In genomic region chr9:115658477-115658876, GRCm38 (mm10) we compare ENCODE assay signal across 30 mouse cellular contexts.
DNase-seq lines count a peak whose midpoint lies in the region; ATAC-seq and TF ChIP-seq lines count a peak whose summit lies in the region.
"Had no signal": no experiment of that assay in that cellular context is flagged by ENCODE, and none has a peak within 500 bp of the region (broad histone marks: within the 10 kb centered on the region; RNA-seq: fewer than 3 reads in every experiment).

No protein-coding gene starts in this region.

- H3K36me3 ChIP-seq in stomach, embryonic 14.5 days (ENCODE audit: control insufficient read depth, insufficient read depth, low read length), result no peaks in the 10 kb centered on the region
- no peaks in the 10 kb centered on the region for H3K36me3 ChIP-seq in stomach, postnatal 0 days (ENCODE audit: control insufficient read depth, insufficient read depth, low read length)
- no peaks in the 10 kb centered on the region for H3K36me3 ChIP-seq in kidney, adult 2 months (ENCODE audit: control insufficient read depth, insufficient read depth, low read length)
- H3K36me3 ChIP-seq: embryonic facial prominence, embryonic 10.5 days; embryonic facial prominence, embryonic 13.5 days; G1E; heart, embryonic 12.5 days; heart, embryonic 15.5 days; hindbrain, embryonic 10.5 days had no signal

- no peak overlapping the region for H3K4me2 ChIP-seq in stomach, embryonic 14.5 days (replicated peaks; ENCODE audit: low read depth, low read length)
- H3K4me2 ChIP-seq in stomach, postnatal 0 days (replicated peaks; ENCODE audit: low read depth), result no peak overlapping the region
- H3K4me2 ChIP-seq: embryonic facial prominence, embryonic 13.5 days; forebrain, embryonic 13.5 days; heart, embryonic 12.5 days; heart, embryonic 15.5 days; hindbrain, embryonic 14.5 days had no signal

- TF ChIP-seq EP300 in stomach, postnatal 0 days (optimal IDR thresholded peaks at IDR 0.05), result no peak

- no peak overlapping the region for H3K27ac ChIP-seq in stomach, embryonic 14.5 days (ENCODE audit: low read length)
- H3K27ac ChIP-seq in stomach, postnatal 0 days (replicated peaks), result no peak overlapping the region
- no peak overlapping the region for H3K27ac ChIP-seq in kidney, adult 2 months (ENCODE audit: insufficient read depth, low read depth, low read length)
- H3K27ac ChIP-seq: embryonic facial prominence, embryonic 10.5 days; embryonic facial prominence, embryonic 13.5 days; forebrain, embryonic 13.5 days; heart, embryonic 15.5 days; hindbrain, embryonic 10.5 days; hindbrain, embryonic 14.5 days had no signal

- intact Hi-C loops in left cerebral cortex, postnatal 14 days (cut with DNase I), result no loop called here

- H3K27me3 ChIP-seq in stomach, embryonic 14.5 days (ENCODE audit: control insufficient read depth, insufficient read depth, low read length), result no peaks in the 10 kb centered on the region
- no peaks in the 10 kb centered on the region for H3K27me3 ChIP-seq in stomach, postnatal 0 days (ENCODE audit: control insufficient read depth, insufficient read depth, low read length)
- H3K27me3 ChIP-seq in kidney, adult 2 months (replicated peaks; ENCODE audit: control insufficient read depth, insufficient read depth, low read length), result no peaks in the 10 kb centered on the region
- H3K27me3 ChIP-seq: CH12.LX; embryonic facial prominence, embryonic 13.5 days; forebrain, embryonic 13.5 days; heart, embryonic 12.5 days; heart, embryonic 15.5 days; Patski had no signal

- TF ChIP-seq CTCF in stomach, postnatal 0 days (IDR thresholded peaks at IDR 0.05; ENCODE audit: low read depth), result no peak
- no peak for TF ChIP-seq CTCF in kidney, adult 2 months (conservative IDR thresholded peaks at IDR 0.05; ENCODE audit: insufficient read depth, insufficient read length, low read depth, low read length)

- no peak overlapping the region for H3K9ac ChIP-seq in stomach, embryonic 14.5 days (replicated peaks; ENCODE audit: low read depth, low read length)
- no peak overlapping the region for H3K9ac ChIP-seq in stomach, postnatal 0 days (ENCODE audit: low read length)
- H3K9ac ChIP-seq: embryonic facial prominence, embryonic 13.5 days; forebrain, embryonic 13.5 days; heart, embryonic 12.5 days; heart, embryonic 15.5 days; hindbrain, embryonic 14.5 days had no signal

- 0 out of 2 replicates have a peak, but pooled peaks have one; percentile 49 for ATAC-seq in stomach, embryonic 14.5 days (ENCODE audit: insufficient number of reproducible peaks, insufficient read depth, low FRiP score, low read depth)
- ATAC-seq in stomach, postnatal 0 days (ENCODE audit: low FRiP score, low TSS enrichment), result peak; percentile 83
- ATAC-seq: forebrain, embryonic 13.5 days; forebrain, embryonic 16.5 days; Patski had no signal

- TF ChIP-seq POLR2A in kidney, adult 2 months (IDR thresholded peaks at IDR 0.05; ENCODE audit: low read depth, low read length), result no peak

- peak; percentile 7 for DNase-seq in left cerebral cortex, adult 11 months (ENCODE audit: low spot score)
- DNase-seq in left cerebral cortex, postnatal 14 days (ENCODE audit: low spot score in 2 of 2), result no peak
- peak; percentile 26 for DNase-seq in stomach, postnatal 0 days (ENCODE audit: low spot score)
- DNase-seq in kidney, adult 2 months, result no peak
- no peak for DNase-seq in kidney, adult 18-20 months
- DNase-seq: adrenal gland, postnatal 10 days; adrenal gland, postnatal 36 days; B cell, adult 2 months; cerebellum, adult 11 months; cerebellum, adult 2 months; cerebellum, adult 9-11 months; cerebellum, postnatal 25 days; embryo, embryonic 11 days; gastrocnemius, postnatal 25 days; heart, adult 18-20 months; heart, postnatal 10 days; heart, postnatal 36 days had no signal

- no peak overlapping the region for H3K4me3 ChIP-seq in stomach, embryonic 14.5 days (ENCODE audit: low read depth, low read length)
- H3K4me3 ChIP-seq in stomach, postnatal 0 days (ENCODE audit: low read depth, low read length), result no peak overlapping the region
- H3K4me3 ChIP-seq in kidney, adult 2 months (ENCODE audit: insufficient read depth, low read depth, low read length), result no peak overlapping the region
- H3K4me3 ChIP-seq: embryonic facial prominence, embryonic 10.5 days; embryonic facial prominence, embryonic 13.5 days; erythroblast, embryonic 14.5 days; forebrain, embryonic 13.5 days; heart, embryonic 12.5 days; heart, embryonic 15.5 days; hindbrain, embryonic 10.5 days had no signal

- WGBS in stomach, embryonic 14.5 days, result 76% methylated on average over 5 of the region's 5 CpGs
- 62% methylated on average over 5 of the region's 5 CpGs for WGBS in stomach, postnatal 0 days
- WGBS in kidney, adult 2 months, result 86% methylated on average over 5 of the region's 5 CpGs

- H3K4me1 ChIP-seq in stomach, embryonic 14.5 days (ENCODE audit: control insufficient read depth, insufficient read depth, low read length), result no peaks in the 10 kb centered on the region
- H3K4me1 ChIP-seq in stomach, postnatal 0 days (replicated peaks; ENCODE audit: control insufficient read depth, insufficient read depth), result no peaks in the 10 kb centered on the region
- H3K4me1 ChIP-seq in kidney, adult 2 months (ENCODE audit: control insufficient read depth, insufficient read depth, low read length), result peaks cover 12% of the 10 kb centered on the region; the same call in 1 of the 2 replicates
- H3K4me1 ChIP-seq: forebrain, embryonic 13.5 days; heart, embryonic 15.5 days had no signal

- no peaks in the 10 kb centered on the region for H3K9me3 ChIP-seq in stomach, embryonic 14.5 days (ENCODE audit: control insufficient read depth, low read depth, low read length)
- H3K9me3 ChIP-seq in stomach, postnatal 0 days (ENCODE audit: control insufficient read depth, low read length), result no peaks in the 10 kb centered on the region
- H3K9me3 ChIP-seq: embryonic facial prominence, embryonic 13.5 days; forebrain, embryonic 13.5 days; heart, embryonic 15.5 days had no signal

Comparison
In these comparisons a context has a peak if more than half of its experiments do, and no peak if none do; other contexts are left out.
1. DNase-seq: peak in left cerebral cortex, adult 11 months (single experiment) and stomach, postnatal 0 days (single experiment); none in left cerebral cortex, postnatal 14 days (0 of 2), kidney, adult 2 months (single experiment) and kidney, adult 18-20 months (single experiment).